Mouse (Mus musculus) Patski (cell line): ENCODE measurements at regions not wholly inside any gene's neighbourhood (a gene's known extent, or its start where the extent isn't known, plus 50 kb on each side); places are given as distances from the start of the nearest gene placed in this dataset.

Experiments
- ATAC-seq: fragments of 100-300 bp; one replicate; pipeline ENCODE4 v1.8.0; 2021
- CTCF ChIA-PET: fragments of 350-600 bp; sonication (Branson Sonifier 250); formaldehyde crosslinking; loops from one replicate; lab custom pipeline; 2022; ENCODE audit warnings: inconsistent platforms; lab: Charles Lee
- POLR2A ChIA-PET: fragments of 350-600 bp; sonication (Branson Sonifier 250); formaldehyde crosslinking; loops from one replicate; lab custom pipeline; 2022; ENCODE audit warnings: antibody characterized with exemption, inconsistent platforms; lab: Charles Lee
- DNase-seq: peaks from one replicate; pipeline ENCODE4 v3.0.0-alpha.2; 2011; ENCODE audit warnings: low read depth, low spot score
- H3K27me3 ChIP-seq: fragments of 371-371 bp; one replicate; pipeline ENCODE4 v1.5.1; 2021
- CTCF ChIP-seq: fragments of 100-300 bp; IDR thresholded peaks from one replicate; pipeline ENCODE4 v1.5.1; 2021
- in situ Hi-C: fragments of 300-500 bp; cut with MboI; formaldehyde crosslinking; loops from 3 replicates; pipeline ENCODE4 v1.11.1; 2018; ENCODE audit warnings: low pct_unique_long_range_greater_than_20kb, mixed read lengths

DNA sequence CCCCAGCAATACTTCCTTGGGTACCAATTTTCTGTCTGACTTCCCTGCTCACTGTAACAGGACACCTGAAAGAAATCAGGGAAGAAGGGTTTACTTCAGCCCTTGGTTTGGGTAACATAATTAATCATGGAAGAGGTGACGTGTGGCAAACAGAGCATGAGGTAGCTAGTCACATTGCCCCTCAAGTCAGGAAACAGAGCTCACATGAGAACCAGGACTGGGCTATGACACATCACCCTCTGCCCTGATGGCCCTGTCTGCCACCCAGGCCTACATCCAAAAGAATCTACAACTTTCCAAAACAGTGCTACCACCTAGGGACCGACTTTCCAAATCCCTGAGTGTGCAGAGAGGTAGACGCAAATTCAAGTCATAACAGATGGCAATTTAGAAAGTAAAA lies 98.4 kb upstream of the 4930412O13Rik start:
- ATAC-seq (no peak), DNase-seq (no peak)
- CTCF ChIA-PET, result no interaction called here
- TF ChIP-seq CTCF, result no peak
- POLR2A ChIA-PET, result no interaction called here
- no peaks in the 10 kb centered on the region for H3K27me3 ChIP-seq
- in situ Hi-C loops, result no loop called here

DNA sequence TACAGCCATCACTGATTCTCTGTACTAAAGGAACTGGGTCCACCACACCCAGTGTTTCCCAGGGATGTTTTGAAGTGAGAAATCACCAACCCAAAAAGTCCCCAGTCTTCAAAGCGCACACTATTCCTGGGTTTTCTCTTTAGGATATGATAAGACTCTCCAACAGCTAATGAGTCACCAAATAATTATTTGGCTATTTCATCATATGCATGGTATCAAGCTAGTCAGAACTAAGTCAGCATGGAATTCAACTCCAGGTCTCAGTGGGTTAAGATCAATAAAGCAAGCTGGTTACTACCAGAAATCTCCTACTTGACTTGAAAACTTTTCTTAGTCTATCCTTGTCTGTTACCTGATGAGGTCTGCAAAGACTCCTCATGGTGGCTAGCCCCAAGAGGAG lies 89.1 kb upstream of the 4930412O13Rik start:
- H3K27me3 ChIP-seq, result no peaks in the 10 kb centered on the region
- ChIA-PET CTCF (interaction anchor here (1.0 to 1.4 kb wide), 2 partner anchors 13 to 27 kb away, joined by 3 to 5 read pairs; no protein-coding TSS in a partner anchor), POLR2A (no interaction called here)
- DNase-seq (no peak), ATAC-seq (no peak)
- in situ Hi-C loops, result no loop called here
- TF ChIP-seq CTCF, result no peak

DNA sequence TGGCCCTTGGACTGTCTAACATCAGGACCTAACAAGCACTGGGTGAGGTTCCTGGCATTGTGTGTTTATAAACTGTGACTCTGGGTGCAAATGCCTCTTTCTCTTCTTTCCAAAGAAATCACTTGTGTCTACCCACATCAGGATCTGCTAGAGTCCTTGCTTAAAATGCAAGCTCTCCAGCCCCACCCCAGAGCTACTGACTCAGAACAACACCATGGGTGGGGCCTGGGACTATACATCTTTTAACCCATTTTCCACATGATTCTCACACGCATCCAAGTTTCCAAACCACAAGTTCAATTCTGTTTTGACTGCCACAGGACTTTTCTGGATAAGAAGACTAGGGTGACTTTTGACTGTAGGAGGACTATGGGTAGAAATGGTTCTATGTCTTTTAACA lies 88.7 kb upstream of the 4930412O13Rik start:
- no peaks in the 10 kb centered on the region for H3K27me3 ChIP-seq
- ATAC-seq, result no peak
- in situ Hi-C loops, result no loop called here
- POLR2A ChIA-PET, result no interaction called here
- TF ChIP-seq CTCF, result no peak
- no peak for DNase-seq
- CTCF ChIA-PET, result interaction anchor here (1.0 to 1.4 kb wide), 2 partner anchors 13 to 27 kb away, joined by 3 to 5 read pairs; no protein-coding TSS in a partner anchor

DNA sequence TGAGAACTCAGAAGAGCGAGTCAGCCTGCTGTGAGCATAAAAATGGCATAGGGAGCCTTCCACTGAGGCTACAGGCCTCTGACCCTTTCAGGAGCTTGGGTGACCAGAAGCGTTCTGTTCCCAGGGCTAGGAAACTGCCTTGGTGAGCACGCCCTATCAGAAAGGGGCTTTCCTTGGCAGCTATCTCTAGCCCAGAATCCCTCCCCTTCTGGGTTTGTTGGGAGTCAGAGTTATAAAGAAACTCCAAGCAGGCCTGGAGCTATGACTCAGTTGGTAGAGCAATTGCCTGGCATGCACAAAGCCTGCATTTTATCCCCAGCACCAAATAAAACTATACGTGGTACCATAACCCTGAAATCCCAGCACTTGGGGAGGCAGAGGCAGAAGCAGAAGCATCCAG lies 85.7 kb upstream of the 4930412O13Rik start:
- no peaks in the 10 kb centered on the region for H3K27me3 ChIP-seq
- POLR2A ChIA-PET, result no interaction called here
- TF ChIP-seq CTCF, result no peak
- in situ Hi-C loops, result no loop called here
- ATAC-seq (no peak), DNase-seq (no peak)
- CTCF ChIA-PET, result no interaction called here

DNA sequence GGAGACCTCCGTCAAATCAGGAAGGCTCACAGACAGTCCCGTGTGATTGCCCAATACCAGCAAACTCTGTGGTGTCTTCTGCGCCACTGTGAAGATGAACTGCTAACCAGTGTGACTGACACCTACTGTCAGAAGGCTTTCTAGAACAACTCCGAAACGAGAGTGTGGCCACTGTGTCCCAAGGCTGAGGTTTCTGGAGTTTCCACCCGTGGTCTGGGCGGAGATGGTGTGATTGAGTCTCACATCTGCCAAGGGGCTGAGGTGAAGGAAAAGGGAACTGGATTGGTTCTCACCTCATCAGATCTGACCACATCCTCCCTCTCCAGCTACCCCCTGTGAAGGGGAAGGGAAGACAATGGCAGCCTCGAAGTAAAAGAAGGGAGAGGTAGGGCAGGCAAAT lies 79.6 kb upstream of the 4930412O13Rik start:
- no peak for DNase-seq
- ChIA-PET POLR2A (no interaction called here), CTCF (no interaction called here)
- in situ Hi-C loops, result no loop called here
- no peak for TF ChIP-seq CTCF
- no peak for ATAC-seq
- no peaks in the 10 kb centered on the region for H3K27me3 ChIP-seq

DNA sequence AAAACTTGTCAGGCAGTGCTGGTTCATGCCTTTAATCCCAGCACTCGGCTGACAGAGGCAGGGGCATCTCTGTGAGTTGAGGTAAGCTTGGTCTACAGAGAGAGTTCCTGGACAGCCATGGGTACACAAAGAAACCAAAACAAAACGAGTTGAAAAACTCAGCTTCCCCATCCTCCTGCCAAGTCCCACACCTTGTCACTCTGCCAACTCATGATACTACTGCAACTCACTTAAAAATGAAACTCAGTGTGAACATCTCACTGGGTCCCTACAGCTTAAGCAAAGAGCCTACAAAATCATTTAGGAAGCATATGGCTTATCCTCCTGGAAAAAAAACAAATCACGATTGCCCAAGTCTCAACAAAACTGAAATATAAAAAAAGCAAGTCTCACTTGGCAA lies 76.7 kb upstream of the 4930412O13Rik start:
- in situ Hi-C loops, result no loop called here
- ChIA-PET CTCF (interaction anchor here (1.0 to 1.6 kb wide), 2 partner anchors 13 to 28 kb away, joined by 3 read pairs; no protein-coding TSS in a partner anchor), POLR2A (no interaction called here)
- TF ChIP-seq CTCF, result no peak
- no peak for DNase-seq
- H3K27me3 ChIP-seq, result no peaks in the 10 kb centered on the region
- ATAC-seq, result no peak

DNA sequence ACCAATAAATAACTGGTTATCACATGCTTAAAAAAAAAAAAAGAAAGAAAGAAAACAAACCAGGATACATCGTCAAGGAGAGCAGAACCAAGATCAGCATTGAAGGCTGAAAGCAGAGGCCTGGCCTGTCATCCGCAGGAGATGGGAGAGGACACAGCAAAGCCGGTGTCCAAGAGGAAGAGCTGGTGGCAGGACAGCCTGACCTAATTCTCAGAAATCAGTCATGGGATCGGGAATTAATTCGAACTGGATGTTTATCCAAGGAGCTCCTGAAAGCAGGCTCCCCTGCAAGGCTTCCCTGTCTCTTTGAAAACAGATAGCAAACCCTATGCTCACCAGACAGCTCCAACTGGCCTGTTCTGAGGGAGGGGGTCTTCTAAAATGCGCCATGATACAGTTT lies 75.5 kb upstream of the 4930412O13Rik start:
- ATAC-seq, result no peak
- no peaks in the 10 kb centered on the region for H3K27me3 ChIP-seq
- POLR2A ChIA-PET, result no interaction called here
- in situ Hi-C loops, result no loop called here
- no peak for TF ChIP-seq CTCF
- CTCF ChIA-PET, result interaction anchor here (0.7 to 1.6 kb wide), 4 partner anchors 9 to 819 kb away, joined by 3 read pairs; no protein-coding TSS in a partner anchor
- DNase-seq, result no peak
